Mouse (Mus musculus): ENCODE data around the gene Pfpl.

Pfpl gene

DNA sequence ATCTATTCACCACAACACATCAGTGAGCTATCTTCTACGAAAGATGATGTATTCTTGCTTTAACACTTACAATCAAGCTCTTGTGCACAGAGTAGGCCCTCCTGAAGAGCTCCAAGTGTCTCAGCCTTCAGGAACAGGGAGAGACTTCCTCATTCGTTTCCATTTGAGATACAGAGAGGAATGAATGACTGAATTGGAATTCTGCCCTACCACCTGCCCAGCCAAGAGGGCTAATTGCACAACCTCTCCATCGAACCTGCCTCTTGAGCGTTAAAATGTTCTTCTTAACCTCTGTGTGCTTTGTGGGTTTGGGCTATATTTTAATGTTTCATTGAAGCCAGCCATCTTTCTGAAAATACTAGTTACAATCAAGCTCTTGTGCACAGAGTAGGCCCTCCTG is 37.0 kb downstream of the Pfpl start:
- no peak for DNase-seq (ENCODE audit: low read depth, low spot score)

GRCm38 (mm10) chr19:12465530-12466144 is 37.9 kb downstream of the Pfpl start:
- DNase-seq (ENCODE audit: low read depth, low spot score): no peak

DNA sequence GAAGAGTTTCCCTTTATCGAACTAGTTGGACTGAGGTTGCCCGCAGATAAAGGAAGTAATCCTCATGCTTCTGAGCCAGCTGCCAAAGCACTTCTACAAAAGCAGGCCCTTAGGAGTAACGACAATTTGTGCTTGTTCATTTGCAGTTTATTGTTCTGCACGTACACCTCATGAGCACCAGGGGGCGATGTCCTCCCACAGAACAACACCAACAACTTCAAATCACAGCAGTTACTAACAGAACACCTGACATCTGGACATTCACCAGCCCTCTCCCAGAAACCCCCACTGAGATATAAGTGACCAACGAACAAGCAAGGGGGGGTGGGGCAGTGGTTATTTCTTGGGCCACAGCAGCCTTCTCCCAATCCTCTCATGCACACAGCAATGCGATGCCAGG is 38.5 kb downstream of the Pfpl start:
- DNase-seq (ENCODE audit: low read depth, low spot score): peak; percentile 57

DNA sequence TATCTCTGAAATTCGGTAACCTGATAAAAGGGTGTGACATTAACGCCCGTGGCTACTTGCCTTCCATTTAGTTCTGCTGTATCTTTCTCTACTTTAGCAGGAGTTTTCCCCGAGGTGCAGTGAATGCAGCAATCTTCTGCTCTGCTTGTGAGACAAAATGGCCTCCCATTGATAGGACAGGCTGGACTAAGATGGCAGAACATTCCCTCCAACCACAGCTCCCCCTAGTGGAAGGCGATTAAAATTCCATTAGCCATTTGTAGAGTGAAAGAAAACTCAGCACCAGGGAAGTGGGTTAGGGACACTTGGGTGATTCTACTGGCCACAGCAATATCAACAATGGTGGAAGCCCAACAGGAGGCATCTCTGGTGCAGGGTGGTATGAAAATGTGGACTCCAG is 39.7 kb downstream of the Pfpl start:
- no peak for DNase-seq (ENCODE audit: low read depth, low spot score)

DNA sequence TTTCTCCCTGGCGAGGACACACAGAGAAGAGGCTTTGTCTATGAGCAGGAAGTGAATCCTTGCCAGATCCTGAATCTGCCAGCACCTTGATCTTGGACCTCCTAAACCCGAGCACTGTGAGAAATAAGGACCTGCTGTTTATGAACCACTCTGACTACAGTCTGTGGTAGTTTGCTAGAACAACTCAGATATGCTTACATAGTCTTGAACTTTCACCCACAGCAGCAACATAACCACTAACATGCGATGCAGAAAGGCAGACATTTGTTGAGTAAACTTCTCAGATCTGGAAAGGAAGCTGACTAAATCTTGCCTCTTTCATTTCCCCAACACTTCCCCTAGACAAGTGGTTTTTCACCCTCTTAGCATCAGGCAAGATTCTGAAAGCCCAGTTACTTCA is 44.2 kb downstream of the Pfpl start:
- no peak for DNase-seq (ENCODE audit: low read depth, low spot score)

GRCm38 (mm10) chr19:12472381-12472976 is 44.8 kb downstream of the Pfpl start:
- no peak for DNase-seq (ENCODE audit: low read depth, low spot score)

DNA sequence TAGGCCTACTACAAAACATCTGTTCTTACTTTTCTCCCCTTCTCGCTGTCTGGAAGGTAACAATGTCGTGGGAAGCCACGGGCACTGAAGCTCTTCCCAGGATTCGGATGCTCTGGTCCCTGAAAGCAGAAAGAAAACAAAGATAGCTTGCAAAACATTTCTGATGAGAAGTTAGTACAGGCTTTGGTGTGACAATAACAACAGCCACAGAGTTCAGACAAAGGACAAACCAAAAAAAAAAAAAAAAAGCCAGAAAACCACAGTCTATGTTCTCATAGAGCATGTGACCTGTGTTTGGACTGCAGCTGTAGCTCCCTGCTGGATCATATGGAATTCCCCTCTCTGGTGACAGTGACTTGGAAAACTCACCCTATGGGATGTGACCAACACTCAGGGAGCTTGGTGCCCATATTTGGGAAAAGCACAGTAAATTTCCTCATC is 45.5 kb downstream of the Pfpl start:
- DNase-seq (ENCODE audit: low read depth, low spot score): no peak

DNA sequence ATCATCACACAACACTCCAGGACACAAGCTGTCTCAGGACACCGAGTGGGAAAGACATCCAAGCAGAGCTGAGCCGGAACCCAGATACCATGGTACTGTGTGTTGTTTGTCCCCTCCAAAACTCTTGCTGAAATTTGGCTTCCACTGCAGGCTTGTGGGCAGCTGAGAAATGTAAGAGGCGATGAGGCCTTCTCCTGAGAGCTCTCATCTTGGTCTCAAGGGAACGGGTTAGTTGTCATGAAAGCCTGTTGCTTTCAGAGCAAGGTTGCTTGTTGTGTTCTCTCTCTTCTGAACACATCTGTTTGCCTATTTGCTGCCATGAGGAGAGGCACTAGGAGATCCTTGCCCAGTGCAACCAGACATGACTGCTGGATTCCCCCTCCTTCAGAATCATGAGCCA is 46.2 kb downstream of the Pfpl start:
- no peak for DNase-seq (ENCODE audit: low read depth, low spot score)

DNA sequence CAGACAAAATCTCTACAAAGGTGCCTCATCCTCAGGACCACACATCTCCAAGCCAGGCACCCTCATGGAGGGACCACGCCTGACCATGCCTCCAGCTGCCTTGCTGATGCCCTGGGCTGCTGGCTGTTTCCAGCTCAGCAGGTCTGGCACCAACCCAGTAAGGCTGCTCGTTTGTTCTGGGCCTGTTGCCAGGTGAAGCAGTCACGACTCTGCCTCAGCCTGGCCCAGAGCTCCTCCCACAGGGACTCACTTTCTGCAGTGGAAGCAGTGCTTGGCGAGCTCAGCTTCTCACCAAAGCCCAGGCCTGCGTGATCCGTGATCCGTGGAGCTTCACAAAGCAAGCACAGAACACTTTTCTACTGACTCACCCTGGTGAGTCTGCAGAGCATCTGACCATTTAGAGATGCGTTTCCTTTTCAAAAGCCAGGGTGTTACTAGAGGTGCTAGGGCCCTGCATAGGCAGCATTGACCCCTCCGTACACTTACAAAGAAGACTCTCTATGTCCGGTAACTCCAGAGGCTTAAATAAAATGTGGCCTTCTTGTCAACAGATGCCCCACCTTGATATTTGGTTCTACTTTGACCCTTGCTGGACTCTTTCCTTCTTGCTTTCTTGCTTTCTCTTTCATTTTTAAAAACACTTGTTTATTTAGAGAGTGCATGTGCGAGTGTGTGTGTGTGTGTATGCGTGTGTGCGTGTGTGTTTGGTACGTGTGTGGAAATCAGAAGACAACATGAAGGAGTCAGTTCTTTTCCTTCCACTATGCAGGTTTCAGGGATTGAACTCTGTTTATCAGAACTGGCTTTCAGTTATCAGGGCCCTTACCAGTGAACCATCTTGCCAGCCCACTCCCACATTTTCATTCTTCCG is 47.9 kb downstream of the Pfpl start:
- peak; percentile 92 for DNase-seq (ENCODE audit: low read depth, low spot score)

GRCm38 (mm10) chr19:12476721-12477270 is 49.1 kb downstream of the Pfpl start:
- no peak for DNase-seq (ENCODE audit: low read depth, low spot score)

GRCm38 (mm10) chr19:12478369-12478768 is 50.7 kb downstream of the Pfpl start:
- DNase-seq (ENCODE audit: low read depth, low spot score): no peak
